Comparison of ENCODE assay signal across 1 mouse cellular context in genomic region chr7:19276253-19276652, GRCm38 (mm10).
TF ChIP-seq lines count a peak whose summit lies in the region.

No protein-coding gene starts in this region.

TF ChIP-seq in CH12.LX, 34 proteins besides CTCF, POLR2A, EP300 and RAD21:
- TF ChIP-seq MAZ (IDR thresholded peaks at IDR 0.05; ENCODE audit: low read depth, low read length) (no peak), SMC3 (IDR thresholded peaks at IDR 0.05; ENCODE audit: low read depth, low read length) (peak; percentile 69), ETS1 (conservative IDR thresholded peaks at IDR 0.05; ENCODE audit: low read depth, low read length) (no peak), KAT2A (IDR thresholded peaks at IDR 0.05; ENCODE audit: insufficient replicate concordance, low read length) (no peak), ZC3H11A (IDR thresholded peaks at IDR 0.05; ENCODE audit: low read depth, low read length) (no peak), POLR2AphosphoS2 (IDR thresholded peaks at IDR 0.05; ENCODE audit: low read depth, low read length) (no peak), TCF12 (IDR thresholded peaks at IDR 0.05; ENCODE audit: low read depth, low read length) (no peak)
